Mouse (Mus musculus) ES-Bruce4 (cell line): ENCODE results near the gene Pou6f2.

Experiments
- CTCF ChIP-seq: IDR thresholded peaks from one replicate; pipeline ENCODE4 v1.8.1; 2011; ENCODE audit warnings: low read depth, low read length
- POLR2A ChIP-seq: IDR thresholded peaks from one replicate; pipeline ENCODE4 v1.8.1; 2011; ENCODE audit warnings: low read length; ENCODE audit not compliant: insufficient read depth

DNA sequence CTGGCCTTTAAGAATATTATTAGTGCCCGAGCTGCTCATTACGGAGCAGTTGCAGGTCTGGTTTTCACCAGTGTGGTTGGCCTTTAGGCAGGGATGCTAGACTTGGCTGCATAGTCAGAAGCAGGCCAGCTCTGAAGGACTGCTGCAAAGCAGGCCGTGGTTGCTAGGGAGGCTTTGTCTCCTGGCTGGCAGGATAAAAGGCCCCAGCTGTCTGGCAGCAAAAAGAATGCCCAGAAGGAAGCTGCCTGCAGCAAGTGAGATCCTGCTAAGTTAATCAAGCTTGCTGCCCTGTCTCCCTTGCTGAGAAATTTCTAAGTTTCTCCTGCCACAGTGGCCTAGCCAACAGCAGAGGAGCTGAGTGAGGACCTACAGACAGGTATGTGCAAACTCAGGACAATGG, 116.4 kb downstream of the Pou6f2 start:
- TF ChIP-seq POLR2A (no peak), CTCF (no peak)
